20 mouse cellular contexts compared by ENCODE assay signal in the genomic region with DNA sequence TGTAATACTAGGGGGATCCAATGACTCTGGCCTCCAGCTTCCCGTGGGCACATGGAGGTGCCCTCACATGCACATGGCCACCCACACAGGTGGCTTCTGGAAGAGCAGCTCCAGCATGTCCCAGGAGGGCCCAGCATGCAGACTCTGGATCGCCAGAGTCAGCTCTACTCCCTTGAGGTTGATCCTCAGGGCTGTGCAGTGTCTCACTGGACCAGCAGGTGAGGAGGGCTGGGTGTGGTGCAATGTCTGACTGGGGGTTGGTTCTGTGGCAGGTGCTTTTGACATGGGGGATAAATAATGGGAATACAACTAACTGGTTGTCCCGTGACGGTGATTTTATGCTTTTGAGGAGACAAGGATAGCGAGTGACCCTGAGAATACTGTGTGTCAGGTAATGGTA. TPM values are rescaled to one million over a fixed set of nuclear protein-coding genes. Genes with fewer than 3 reads are reported as not detected.
A peak's percentile ranks its signal among the peaks of the same experiment; 100 is the strongest.
DNase-seq lines count a peak whose midpoint lies in the region; TF ChIP-seq lines count a peak whose summit lies in the region.
"Had no signal": no experiment of that assay in that cellular context is flagged by ENCODE, and none has a peak within 500 bp of the region (broad histone marks: within the 10 kb centered on the region; RNA-seq: fewer than 3 reads in every experiment).

No protein-coding gene starts in this region.

- DNase-seq in heart, embryonic 10.5 days (ENCODE audit: low spot score), result no peak
- no peak for DNase-seq in heart, postnatal 4 days
- no peak for DNase-seq in spleen, adult 2 months (ENCODE audit: low read depth in 1 of 2, low spot score in 2 of 2)
- DNase-seq in spleen, adult 12 weeks (ENCODE audit: low spot score), result no peak
- no peak for DNase-seq in lung, postnatal 25 days (ENCODE audit: low spot score)
- DNase-seq: B cell, adult 2 months; cerebellum, postnatal 36 days; heart, postnatal 14 days; kidney, adult 9 months; kidney, postnatal 36 days; layer of hippocampus, adult 9-11 months; lung, embryonic 14.5 days; right cerebral cortex, adult 18-20 months had no signal

- TF ChIP-seq CTCF in spleen, adult 2 months (IDR thresholded peaks at IDR 0.05; ENCODE audit: extremely low read depth, insufficient read depth, insufficient read length, insufficient replicate concordance), result no peak
- no peak for TF ChIP-seq CTCF in bone marrow macrophage, adult 2 months (IDR thresholded peaks at IDR 0.05; ENCODE audit: low read depth, low read length)

- no peaks in the 10 kb centered on the region for H3K9me3 ChIP-seq in heart, embryonic 10.5 days
- H3K9me3 ChIP-seq: embryonic facial prominence, embryonic 12.5 days; hindbrain, embryonic 15.5 days; limb, embryonic 12.5 days; midbrain, embryonic 12.5 days had no signal

- no peaks in the 10 kb centered on the region for H3K27me3 ChIP-seq in heart, embryonic 10.5 days (ENCODE audit: insufficient read depth, poor library complexity, severe bottlenecking)
- H3K27me3 ChIP-seq in spleen, adult 2 months (ENCODE audit: control insufficient read depth, insufficient read depth, low read length), result no peaks in the 10 kb centered on the region
- H3K27me3 ChIP-seq: embryonic facial prominence, embryonic 12.5 days; hindbrain, embryonic 15.5 days; limb, embryonic 12.5 days; midbrain, embryonic 12.5 days; Patski had no signal

- H3K27ac ChIP-seq in heart, embryonic 10.5 days, result peak overlapping the region; percentile 48; the same call in 1 of the 2 replicates
- 0 out of 2 replicates have a peak overlapping the region, but pooled peaks have one; percentile 0 for H3K27ac ChIP-seq in spleen, adult 2 months (ENCODE audit: insufficient read depth, low read length)
- peak overlapping the region; percentile 73; the same call in 1 of the 2 replicates for H3K27ac ChIP-seq in bone marrow macrophage, adult 2 months (ENCODE audit: insufficient read depth, low read depth, low read length)
- H3K27ac ChIP-seq in macrophage, result peak overlapping the region; percentile 99
- H3K27ac ChIP-seq: embryonic facial prominence, embryonic 12.5 days; limb, embryonic 12.5 days had no signal

- no peak overlapping the region for H3K4me3 ChIP-seq in heart, embryonic 10.5 days
- no peak overlapping the region for H3K4me3 ChIP-seq in spleen, adult 2 months (ENCODE audit: extremely low read depth, insufficient read depth, insufficient read length)
- no peak overlapping the region for H3K4me3 ChIP-seq in bone marrow macrophage, adult 2 months (ENCODE audit: insufficient read depth, low read length)
- H3K4me3 ChIP-seq in macrophage (ENCODE audit: inconsistent target), result no peak overlapping the region
- H3K4me3 ChIP-seq: embryonic facial prominence, embryonic 12.5 days; hindbrain, embryonic 15.5 days; limb, embryonic 12.5 days; midbrain, embryonic 12.5 days had no signal

- H3K4me1 ChIP-seq in heart, embryonic 10.5 days, result peaks cover 98% of the 10 kb centered on the region
- H3K4me1 ChIP-seq in spleen, adult 2 months (ENCODE audit: control insufficient read depth, insufficient read depth, insufficient read length), result peaks cover 81% of the 10 kb centered on the region
- peaks cover 87% of the 10 kb centered on the region for H3K4me1 ChIP-seq in bone marrow macrophage, adult 2 months (ENCODE audit: control insufficient read depth, insufficient read depth, low read length)

- 92% methylated on average over 5 of the region's 5 CpGs for WGBS in heart, embryonic 10.5 days
- WGBS in spleen, adult 2 months, result 63% methylated on average over 5 of the region's 5 CpGs
- 92% methylated on average over 5 of the region's 5 CpGs for WGBS in macrophage (ENCODE audit: missing documents)

- peaks cover 5% of the 10 kb centered on the region; the same call in 1 of the 2 replicates for H3K36me3 ChIP-seq in heart, embryonic 10.5 days
- no peaks in the 10 kb centered on the region for H3K36me3 ChIP-seq in spleen, adult 2 months (ENCODE audit: control insufficient read depth, insufficient read depth, low read length)
- H3K36me3 ChIP-seq in macrophage (ENCODE audit: inconsistent target), result no peaks in the 10 kb centered on the region; the same call in 1 of the 2 replicates
- H3K36me3 ChIP-seq: hindbrain, embryonic 15.5 days had no signal

- TF ChIP-seq POLR2A in spleen, adult 2 months (IDR thresholded peaks at IDR 0.05; ENCODE audit: low read depth, low read length), result no peak
- no peak for TF ChIP-seq POLR2A in bone marrow macrophage, adult 2 months (IDR thresholded peaks at IDR 0.05; ENCODE audit: borderline replicate concordance, low read depth, low read length)

- H3K79me2 ChIP-seq in macrophage (ENCODE audit: inconsistent target), result peaks cover 100% of the 10 kb centered on the region

RNA-seq across cellular contexts. Expression of gene Zmiz1, which starts 59.7 kb away (rescaled TPM):
- polyA plus RNA-seq in heart, embryonic 10.5 days (2016; fragmentation: Nextera tagmentation; extraction: Ambion mirVana), result 38.1 and 45.8 TPM in 2 replicates
- total RNA-seq in heart, postnatal 4 days (2021), result 10 to 100 TPM; 67.0 to 78.5 TPM
- polyA plus RNA-seq in spleen, adult 2 months (2012; rRNA removed), result 48.1 and 48.5 TPM in 2 replicates
- 78.1 and 99.2 TPM in 2 replicates for polyA plus RNA-seq in bone marrow macrophage, adult 2 months (2012; ENCODE audit: insufficient read depth, insufficient read length, missing spikeins)
- 100 to 1,000 TPM; 201 to 426 (median 339) TPM for total RNA-seq in macrophage (2018; cell fraction: chromatin; rRNA removed)
- total RNA-seq in macrophage (2018; cell fraction: cytosol; rRNA removed), result 100 to 1,000 TPM; 130 to 224 (median 189) TPM
- 100 to 1,000 TPM; 176 to 364 (median 261) TPM for total RNA-seq in macrophage (2018; cell fraction: nucleus; rRNA removed)
- polyA plus RNA-seq in macrophage (2018), result 74.5 to 135 TPM (median 101 TPM) in 3 replicates

Comparison
In these comparisons a context has a peak if more than half of its experiments do, and no peak if none do; other contexts are left out.
1. H3K27ac ChIP-seq: peak in every context shown above with its lines; median percentile 99 in macrophage; 73 in bone marrow macrophage, adult 2 months; 48 in heart, embryonic 10.5 days; 0 in spleen, adult 2 months.